Mouse (Mus musculus) brain, embryonic 14.5 days (tissue): ENCODE measurements around the gene Olfr1337.

Experiments used
- CTCF ChIP-seq: fragments of 200-500 bp; IDR thresholded peaks from 2 replicates; pipeline ENCODE4 v1.5.1; 2012; ENCODE audit warnings: inconsistent platforms, mild to moderate bottlenecking, moderate library complexity, borderline replicate concordance; ENCODE audit not compliant: insufficient read depth, insufficient read length; ENCODE audit errors: extremely low read depth
- POLR2A ChIP-seq: fragments of 200-500 bp; IDR thresholded peaks from 2 replicates; pipeline ENCODE4 v1.6.1; 2012; ENCODE audit warnings: mild to moderate bottlenecking, inconsistent platforms, borderline replicate concordance; ENCODE audit not compliant: poor library complexity, insufficient read depth, insufficient read length, severe bottlenecking; ENCODE audit errors: extremely low read depth

- TF ChIP-seq CTCF: no peak
- TF ChIP-seq POLR2A: no peak
Observed at GRCm38 (mm10) chr4:118740988-118741698, 41.2 kb downstream of the Olfr1337 start.
